Mouse (Mus musculus) splenic B cell, adult 2 months (primary cell): Measurements from ENCODE around the gene Slc35e3.
"Not testable (repeated sequence)": the region's sequence is repeated elsewhere in the genome, so short reads cannot be mapped to it uniquely, and the experiment has no call there.

ENCODE experiments used
- DNase-seq: peaks from one replicate; pipeline ENCODE4 v3.0.0-alpha.2; 2011; ENCODE audit warnings: low read depth, low spot score
- H3K27me3 ChIP-seq: 2 replicates; pipeline ENCODE4 v1.6.1; 2012; ENCODE audit warnings: mild to moderate bottlenecking, low read length, moderate library complexity, mixed read lengths; ENCODE audit not compliant: control insufficient read depth, poor library complexity, insufficient read depth, severe bottlenecking
- H3K36me3 ChIP-seq: 2 replicates; pipeline ENCODE4 v1.6.1; 2012; ENCODE audit warnings: mild to moderate bottlenecking, low read length, moderate library complexity, mixed read lengths; ENCODE audit not compliant: control insufficient read depth, poor library complexity, insufficient read depth, severe bottlenecking

The Slc35e3 gene

GRCm38 (mm10) chr10:117740921-117741320 lies 5.2 kb downstream of the Slc35e3 start:
- DNase-seq: no peak
- no peaks in the 10 kb centered on the region; the same call in none of the 2 replicates for H3K36me3 ChIP-seq
- H3K27me3 ChIP-seq: no peaks in the 10 kb centered on the region

GRCm38 (mm10) chr10:117740171-117740570 lies 6.0 kb downstream of the Slc35e3 start:
- no peaks in the 10 kb centered on the region; the same call in none of the 2 replicates for H3K36me3 ChIP-seq
- no peak for DNase-seq
- no peaks in the 10 kb centered on the region for H3K27me3 ChIP-seq

- Histone ChIP-seq H3K36me3 (no peaks in the 10 kb centered on the region; the same call in none of the 2 replicates), H3K27me3 (no peaks in the 10 kb centered on the region)
- no peak for DNase-seq
Observed at GRCm38 (mm10) chr10:117739648-117739948, 6.6 kb downstream of the Slc35e3 start.

- no peak for DNase-seq
- Histone ChIP-seq H3K27me3 (no peaks in the 10 kb centered on the region), H3K36me3 (no peaks in the 10 kb centered on the region; the same call in none of the 2 replicates)
Observed at GRCm38 (mm10) chr10:117738928-117739647, 7.1 kb downstream of the Slc35e3 start.

GRCm38 (mm10) chr10:117738140-117738921 lies 7.8 kb downstream of the Slc35e3 start:
- no peak for DNase-seq
- Histone ChIP-seq H3K36me3 (no peaks in the 10 kb centered on the region; the same call in none of the 2 replicates), H3K27me3 (no peaks in the 10 kb centered on the region)

- not testable (repeated sequence) for DNase-seq, H3K27me3 ChIP-seq, H3K36me3 ChIP-seq
Observed at GRCm38 (mm10) chr10:117737498-117737897, 8.7 kb downstream of the Slc35e3 start.

- no peak for DNase-seq
- Histone ChIP-seq H3K27me3 (no peaks in the 10 kb centered on the region), H3K36me3 (no peaks in the 10 kb centered on the region; the same call in none of the 2 replicates)
Observed at GRCm38 (mm10) chr10:117737075-117737474, 9.1 kb downstream of the Slc35e3 start.

GRCm38 (mm10) chr10:117736573-117736972 lies 9.6 kb downstream of the Slc35e3 start:
- H3K27me3 ChIP-seq: no peaks in the 10 kb centered on the region
- H3K36me3 ChIP-seq: no peaks in the 10 kb centered on the region; the same call in none of the 2 replicates

GRCm38 (mm10) chr10:117735396-117735795 lies 10.8 kb downstream of the Slc35e3 start:
- not testable (repeated sequence) for H3K36me3 ChIP-seq, DNase-seq, H3K27me3 ChIP-seq

More at GRCm38 (mm10) chr10:117736573-117736972, 9.6 kb downstream of the Slc35e3 start:
- no peak for DNase-seq

GRCm38 (mm10) chr10:117734104-117734852 lies 11.9 kb downstream of the Slc35e3 start:
- DNase-seq, H3K27me3 ChIP-seq, H3K36me3 ChIP-seq: not testable (repeated sequence)

GRCm38 (mm10) chr10:117733626-117734025 lies 12.5 kb downstream of the Slc35e3 start:
- H3K36me3 ChIP-seq, H3K27me3 ChIP-seq, DNase-seq: not testable (repeated sequence)

- no peaks in the 10 kb centered on the region; the same call in 1 of the 2 replicates for H3K36me3 ChIP-seq
- DNase-seq: no peak
- no peaks in the 10 kb centered on the region for H3K27me3 ChIP-seq
Observed at GRCm38 (mm10) chr10:117732962-117733592, 13.1 kb downstream of the Slc35e3 start.

GRCm38 (mm10) chr10:117732184-117732583 lies 14.0 kb downstream of the Slc35e3 start:
- H3K36me3 ChIP-seq: no peaks in the 10 kb centered on the region
- no peak for DNase-seq
- no peaks in the 10 kb centered on the region for H3K27me3 ChIP-seq

GRCm38 (mm10) chr10:117731244-117732101 lies 14.7 kb downstream of the Slc35e3 start:
- peak; percentile 68 for DNase-seq
- Histone ChIP-seq H3K36me3 (no peaks in the 10 kb centered on the region), H3K27me3 (no peaks in the 10 kb centered on the region)
